Mouse (Mus musculus): ENCODE results near the gene Qk. TPM values are rescaled to one million over a fixed set of nuclear protein-coding genes. Genes with fewer than 3 reads are reported as not detected.

The Qk gene
- polyA plus RNA-seq (2015; fragmentation: Nextera tagmentation; extraction: Ambion mirVana), result 71.1 and 75.7 TPM in 2 replicates

GRCm38 (mm10) chr17:10319685-10320455, at the start of gene Qk:
Gene Qk, minus strand, starts transcription at chr17:10319854.

